Mouse (Mus musculus) B cell, adult 67 days (primary cell): ENCODE data around the gene Igsf9. TPM values are rescaled to one million over a fixed set of nuclear protein-coding genes. Genes with fewer than 3 reads are reported as not detected.

Experiments
- total RNA-seq, 2 experiments: library from RNA; stranded (reverse); gene quantifications; 4 replicates each; pipeline ENCODE4 v1.2.4; 2023

The Igsf9 gene
- 10 to 100 TPM; 10.7 to 11.0 TPM for total RNA-seq

GRCm38 (mm10) chr1:172481540-172482280, at the start of gene Igsf9:
Gene Igsf9 (plus strand): TSS chr1:172481788.

GRCm38 (mm10) chr1:172475054-172475741, 6.4 kb upstream of the Igsf9 start, which contains the start of gene Slamf9:
Gene Slamf9 (plus strand): TSS chr1:172475358.

GRCm38 (mm10) chr1:172499765-172500441, 18.3 kb downstream of the Igsf9 start, which contains the start of gene Tagln2:
Gene Tagln2 (plus strand): TSS chr1:172500047.

GRCm38 (mm10) chr1:172520576-172521440, 39.2 kb downstream of the Igsf9 start, which contains the start of gene Cfap45:
Gene Cfap45 (plus strand): TSS chr1:172520801.

Other genes with a start within 250 kb of the Igsf9 start
- not detected for gene Atp1a4, start 223.4 kb upstream of the Igsf9 start, total RNA-seq
- 10 to 100 TPM; 25.3 to 31.9 TPM for gene Igsf8, start 220.1 kb upstream of the Igsf9 start, total RNA-seq
- gene Atp1a2, start 183.7 kb upstream of the Igsf9 start, total RNA-seq = not detected
- not detected for gene Kcnj9, start 152.5 kb upstream of the Igsf9 start, total RNA-seq
- under 1 TPM; 0.21 to 0.96 TPM for gene Kcnj10, start 140.6 kb upstream of the Igsf9 start, total RNA-seq
- gene Pigm, start 105.2 kb upstream of the Igsf9 start, total RNA-seq = 10 to 100 TPM; 30.8 to 34.7 TPM
- gene Slamf9, start 6.4 kb upstream of the Igsf9 start, total RNA-seq = 1 to 10 TPM; 2.1 to 4.4 TPM
- 100 to 1,000 TPM; 108 to 129 TPM for gene Tagln2, start 18.3 kb downstream of the Igsf9 start, total RNA-seq
- 1 to 10 TPM; 1.2 to 1.6 TPM for gene Cfap45, start 39.0 kb downstream of the Igsf9 start, total RNA-seq
- gene Vsig8, start 74.2 kb downstream of the Igsf9 start, total RNA-seq = not detected
- gene Slamf8, start 108.8 kb downstream of the Igsf9 start, total RNA-seq = not detected
- gene Fcrl6, start 120.8 kb downstream of the Igsf9 start, total RNA-seq = not detected
- gene Dusp23, start 151.2 kb downstream of the Igsf9 start, total RNA-seq = under 1 TPM; 0.53 to 0.64 TPM
- not detected for gene Crp, start 216.3 kb downstream of the Igsf9 start, total RNA-seq